Mouse (Mus musculus) MEL (cell line): Measurements from ENCODE around the gene Ints14. TPM values are rescaled to one million over a fixed set of nuclear protein-coding genes. Genes with fewer than 3 reads are reported as not detected.

ENCODE experiments used
- DNase-seq: peaks from one replicate; pipeline ENCODE4 v3.0.0; 2011; ENCODE audit warnings: low read depth, low spot score
- H3K27ac ChIP-seq: 2 replicates; pipeline ENCODE4 v1.5.1; 2012; ENCODE audit warnings: low read depth, mild to moderate bottlenecking, control low read depth, low read length, moderate library complexity; ENCODE audit not compliant: control insufficient read depth
- H3K27me3 ChIP-seq, 2 experiments: fragments of 150-350 bp in 1 of 2; sonication (generic) in 1 of 2; 2 replicates each; pipeline ENCODE4 v1.6.1; 2012; ENCODE audit warnings: low read length in 2 of 2, mild to moderate bottlenecking in 2 of 2, improper control_type of control experiment in 1 of 2, moderate library complexity in 1 of 2; ENCODE audit not compliant: insufficient read depth in 2 of 2, control insufficient read depth in 1 of 2
- H3K36me3 ChIP-seq, 2 experiments: 2 replicates each; pipeline ENCODE4 v1.6.1; 2012 to 2014; ENCODE audit warnings: low read length in 2 of 2, improper control_type of control experiment in 1 of 2, inconsistent platforms in 1 of 2, mild to moderate bottlenecking in 1 of 2; ENCODE audit not compliant: insufficient read depth in 2 of 2, control insufficient read depth in 1 of 2
- H3K4me1 ChIP-seq, 2 experiments: fragments of 150-350 bp in 1 of 2; sonication (generic) in 1 of 2; 2 replicates each; pipeline ENCODE4 v1.6.1; 2012; ENCODE audit warnings: low read length in 2 of 2, improper control_type of control experiment in 1 of 2, mild to moderate bottlenecking in 1 of 2; ENCODE audit not compliant: insufficient read depth in 2 of 2, control insufficient read depth in 1 of 2
- H3K4me3 ChIP-seq, 2 experiments: fragments of 150-350 bp in 1 of 2; sonication (generic) in 1 of 2; 2 replicates each; pipeline ENCODE4 v1.5.1; 2012; ENCODE audit warnings: low read depth in 2 of 2, low read length in 2 of 2, mild to moderate bottlenecking in 2 of 2, moderate library complexity in 2 of 2, control low read depth in 1 of 2, improper control_type of control experiment in 1 of 2; ENCODE audit not compliant: control insufficient read depth in 1 of 2, insufficient read depth in 1 of 2
- H3K79me2 ChIP-seq: 2 replicates; pipeline ENCODE4 v1.6.1; 2012; ENCODE audit warnings: mild to moderate bottlenecking, low read length, moderate library complexity; ENCODE audit not compliant: control insufficient read depth, poor library complexity, insufficient read depth
- H3K9ac ChIP-seq: 2 replicates; pipeline ENCODE4 v1.6.1; 2012; ENCODE audit warnings: low read depth, mild to moderate bottlenecking, control low read depth, low read length, moderate library complexity; ENCODE audit not compliant: control insufficient read depth, poor library complexity, severe bottlenecking
- H3K9me3 ChIP-seq: fragments of 150-350 bp; sonication (generic); replicated peaks from 2 replicates; pipeline ENCODE4 v1.6.1; 2012; ENCODE audit warnings: mild to moderate bottlenecking, low read length, improper control_type of control experiment, moderate library complexity; ENCODE audit not compliant: insufficient read depth
- CHD1 ChIP-seq: IDR thresholded peaks from 2 replicates; pipeline ENCODE4 v1.6.1; 2012; ENCODE audit warnings: low read depth, mild to moderate bottlenecking, inconsistent platforms, low read length, improper control_type of control experiment
- CHD2 ChIP-seq: IDR thresholded peaks from 2 replicates; pipeline ENCODE4 v1.6.1; 2011; ENCODE audit warnings: low read length, improper control_type of control experiment
- E2F4 ChIP-seq: IDR thresholded peaks from 2 replicates; pipeline ENCODE4 v1.6.1; 2011; ENCODE audit warnings: low read depth, low read length, improper control_type of control experiment, borderline replicate concordance
- GATA1 ChIP-seq: IDR thresholded peaks from 2 replicates; pipeline ENCODE4 v1.6.1; 2011; ENCODE audit warnings: low read depth, low read length, improper control_type of control experiment
- MAFK ChIP-seq: IDR thresholded peaks from 2 replicates; pipeline ENCODE4 v1.6.1; 2011; ENCODE audit warnings: low read depth, mild to moderate bottlenecking, low read length, improper control_type of control experiment, borderline replicate concordance
- MAZ ChIP-seq: IDR thresholded peaks from 2 replicates; pipeline ENCODE4 v1.6.1; 2012; ENCODE audit warnings: low read depth, mild to moderate bottlenecking, inconsistent platforms, low read length, improper control_type of control experiment
- MXI1 ChIP-seq: IDR thresholded peaks from 2 replicates; pipeline ENCODE4 v1.6.1; 2011; ENCODE audit warnings: mild to moderate bottlenecking, low read depth, low read length, improper control_type of control experiment
- MYC ChIP-seq: IDR thresholded peaks from 2 replicates; pipeline ENCODE4 v1.6.1; 2011; ENCODE audit warnings: low read depth, mild to moderate bottlenecking, low read length, improper control_type of control experiment, moderate library complexity
- POLR2A ChIP-seq, 2 experiments: IDR thresholded peaks; 2 replicates each; pipeline ENCODE4 v1.6.1; 2011 to 2012; ENCODE audit warnings: low read length in 2 of 2, mild to moderate bottlenecking in 2 of 2, control low read depth in 1 of 2, improper control_type of control experiment in 1 of 2, low read depth in 1 of 2, moderate library complexity in 1 of 2; ENCODE audit not compliant: control insufficient read depth in 1 of 2, insufficient read depth in 1 of 2, poor library complexity in 1 of 2
- RAD21 ChIP-seq: IDR thresholded peaks from 2 replicates; pipeline ENCODE4 v1.6.1; 2011; ENCODE audit warnings: mild to moderate bottlenecking, low read depth, low read length, improper control_type of control experiment
- RCOR1 ChIP-seq: IDR thresholded peaks from 2 replicates; pipeline ENCODE4 v1.6.1; 2012; ENCODE audit warnings: low read depth, mild to moderate bottlenecking, inconsistent platforms, low read length, improper control_type of control experiment
- SIN3A ChIP-seq: IDR thresholded peaks from 2 replicates; pipeline ENCODE4 v1.6.1; 2012; ENCODE audit warnings: low read length, improper control_type of control experiment, inconsistent platforms
- SMC3 ChIP-seq: IDR thresholded peaks from 2 replicates; pipeline ENCODE4 v1.6.1; 2011; ENCODE audit warnings: low read depth, low read length, improper control_type of control experiment
- UBTF ChIP-seq: IDR thresholded peaks from 2 replicates; pipeline ENCODE4 v1.6.1; 2012; ENCODE audit warnings: low read depth, mild to moderate bottlenecking, inconsistent platforms, low read length, improper control_type of control experiment, moderate library complexity, borderline replicate concordance; ENCODE audit not compliant: insufficient read depth
- USF2 ChIP-seq, 2 experiments: IDR thresholded peaks; 2 replicates each; pipeline ENCODE4 v1.6.1; 2011 to 2012; ENCODE audit warnings: improper control_type of control experiment in 2 of 2, low read length in 2 of 2, borderline replicate concordance in 1 of 2, inconsistent platforms in 1 of 2, low read depth in 1 of 2, mild to moderate bottlenecking in 1 of 2; ENCODE audit not compliant: insufficient read depth in 1 of 2
- ZC3H11A ChIP-seq: IDR thresholded peaks from 2 replicates; pipeline ENCODE4 v1.6.1; 2012; ENCODE audit warnings: low read depth, mild to moderate bottlenecking, inconsistent platforms, low read length, improper control_type of control experiment
- ZMIZ1 ChIP-seq: IDR thresholded peaks from 2 replicates; pipeline ENCODE4 v1.6.1; 2012; ENCODE audit warnings: low read depth, mild to moderate bottlenecking, inconsistent platforms, low read length, improper control_type of control experiment, moderate library complexity
- ZNF384 ChIP-seq: IDR thresholded peaks from 2 replicates; pipeline ENCODE4 v1.6.1; 2012; ENCODE audit warnings: low read depth, mild to moderate bottlenecking, inconsistent platforms, low read length, improper control_type of control experiment
- polyA plus RNA-seq, 2 experiments: library from polyadenylated mRNA; stranded (reverse) in 1 of 2; unstranded in 1 of 2; fragments of >175 nt in 1 of 2; fragments of >200 nt in 1 of 2; gene quantifications; 2 replicates each; pipeline versions ENCODE4 v1.2.1 to v1.2.4; 2012; ENCODE audit warnings: low replicate concordance in 2 of 2, low read depth in 1 of 2; ENCODE audit not compliant: insufficient read length in 2 of 2, insufficient read depth in 1 of 2, missing spikeins in 1 of 2
- total RNA-seq: library from RNA; depleted of rRNA; stranded (reverse); fragments of 300-350 nt; gene quantifications from 2 replicates; pipeline ENCODE4 v1.2.3, GENCODE M21; 2012

The Ints14 gene
- total and polyA plus RNA-seq, 3 experiments: 37.9 to 54.1 TPM; not detected in 1

DNA sequence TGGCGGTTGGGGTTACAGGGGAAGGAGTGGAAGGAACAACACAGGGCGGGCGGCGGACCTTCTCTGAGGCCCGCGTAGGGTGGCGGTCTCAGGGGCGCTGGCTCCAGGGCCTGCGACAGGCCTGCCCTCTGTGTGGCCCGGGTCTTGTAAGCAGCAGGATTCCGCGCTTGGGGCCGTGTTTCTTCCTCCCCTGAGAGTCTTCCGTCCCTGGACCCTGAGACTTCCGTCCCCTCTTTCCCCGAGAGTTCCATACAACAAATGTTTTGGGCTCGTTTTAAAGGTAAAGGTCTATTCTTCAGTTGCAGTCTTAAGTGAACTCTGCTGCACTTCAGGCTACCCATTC is 244 bp downstream of the Ints14 start:
- H3K9ac ChIP-seq: peak overlapping the region; percentile 90
- peaks cover 12% of the 10 kb centered on the region for H3K79me2 ChIP-seq
- H3K27ac ChIP-seq: peak overlapping the region; percentile 77
- H3K27me3 ChIP-seq: no peaks in the 10 kb centered on the region
- peak overlapping the region; percentile 78 to 85 for H3K4me3 ChIP-seq
- no peaks in the 10 kb centered on the region for H3K9me3 ChIP-seq
- H3K4me1 ChIP-seq: peaks cover 0 to 13% of the 10 kb centered on the region in 2 experiments; a peak in 3 of 4 replicates
- no peak for DNase-seq
- H3K36me3 ChIP-seq: peaks cover 11 to 14% of the 10 kb centered on the region in 2 experiments; a peak in 3 of 4 replicates
- TF ChIP-seq MAZ: no peak; the same call in 1 of the 2 replicates
- TF ChIP-seq UBTF: peak; percentile 92; the same call in 1 of the 2 replicates
- peak; percentile 95; the same call in 1 of the 2 replicates for TF ChIP-seq ZMIZ1
- no peak for TF ChIP-seq ZC3H11A
- peak; percentile 2 to 95; a peak in 2 of 4 replicates for TF ChIP-seq POLR2A (IDR thresholded peaks at IDR 0.05; ENCODE audit: control insufficient read depth in 1 of 2, insufficient read depth in 1 of 2, low read depth in 1 of 2, low read length in 2 of 2, poor library complexity in 1 of 2)
- 0 out of 2 replicates have a peak, but pooled peaks have one; percentile 9 for TF ChIP-seq MXI1

DNA sequence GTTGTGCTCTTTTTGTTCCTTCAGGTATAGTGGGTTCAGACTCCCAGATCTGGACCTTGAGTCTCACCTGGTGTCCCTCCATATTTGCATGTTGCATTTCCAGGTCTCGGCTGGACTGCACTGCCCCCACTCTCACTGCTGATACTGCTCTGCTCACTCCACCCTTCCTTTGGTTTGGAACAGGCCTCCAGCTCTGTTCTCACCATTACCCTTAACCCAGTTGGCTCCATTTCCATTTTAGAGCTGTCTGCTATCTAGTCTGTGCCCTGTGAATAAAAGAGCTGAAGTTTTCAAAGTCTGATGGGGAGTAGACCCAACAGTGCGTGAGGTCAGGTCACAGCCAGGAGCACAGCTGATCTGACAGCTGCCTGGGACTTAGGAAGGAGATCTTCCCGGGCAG is 19.8 kb downstream of the Ints14 start:
- no peak overlapping the region for H3K9ac ChIP-seq
- H3K4me1 ChIP-seq: peaks cover 0 to 6% of the 10 kb centered on the region in 2 experiments; a peak in 2 of 4 replicates
- H3K27ac ChIP-seq: no peak overlapping the region
- no peaks in the 10 kb centered on the region for H3K79me2 ChIP-seq
- H3K36me3 ChIP-seq: peaks cover 5 to 15% of the 10 kb centered on the region in 2 experiments
- H3K9me3 ChIP-seq: no peaks in the 10 kb centered on the region
- H3K4me3 ChIP-seq: no peak overlapping the region
- TF ChIP-seq MAFK (no peak), ZNF384 (no peak), CHD2 (no peak), SMC3 (no peak), USF2 (IDR thresholded peaks at IDR 0.05; ENCODE audit: borderline replicate concordance in 1 of 2, insufficient read depth in 1 of 2, low read depth in 1 of 2, low read length in 2 of 2) (no peak), RCOR1 (no peak), GATA1 (no peak), CHD1 (no peak), SIN3A (no peak), POLR2A (IDR thresholded peaks at IDR 0.05; ENCODE audit: control insufficient read depth in 1 of 2, insufficient read depth in 1 of 2, low read depth in 1 of 2, low read length in 2 of 2, poor library complexity in 1 of 2) (no peak), MYC (no peak), RAD21 (no peak), E2F4 (no peak)
- TF ChIP-seq, all 39 proteins: peak for 0
- DNase-seq: no peak
- H3K27me3 ChIP-seq: no peaks in the 10 kb centered on the region
